In genomic region chr11:70668771-70669505, GRCm38 (mm10) we compare ENCODE assay signal across 8 mouse cellular contexts. TPM values are rescaled to one million over a fixed set of nuclear protein-coding genes. Genes with fewer than 3 reads are reported as not detected.
DNase-seq lines count a peak whose midpoint lies in the region; ATAC-seq and TF ChIP-seq lines count a peak whose summit lies in the region.

Gene Spag7, minus strand, starts transcription at chr11:70669416.

- no peaks in the 10 kb centered on the region for H3K27me3 ChIP-seq in forebrain, embryonic 10.5 days (ENCODE audit: poor library complexity, severe bottlenecking)
- no peaks in the 10 kb centered on the region for H3K27me3 ChIP-seq in heart, embryonic 15.5 days
- H3K27me3 ChIP-seq in liver, embryonic 14.5 days (ENCODE audit: control insufficient read depth, insufficient read depth, low read length) = no peaks in the 10 kb centered on the region
- H3K27me3 ChIP-seq in neural tube, embryonic 11.5 days (ENCODE audit: control insufficient read depth, insufficient read depth, low read length) = no peaks in the 10 kb centered on the region
- H3K27me3 ChIP-seq in stomach, postnatal 0 days (ENCODE audit: control insufficient read depth, insufficient read depth, low read length) = no peaks in the 10 kb centered on the region

- ATAC-seq in heart, embryonic 15.5 days (replicated peaks; ENCODE audit: insufficient number of reproducible peaks, insufficient read depth, low FRiP score, low read depth) = peak; percentile 94
- ATAC-seq in liver, embryonic 14.5 days (ENCODE audit: insufficient read depth) = peak; percentile 90
- ATAC-seq in neural tube, embryonic 11.5 days (ENCODE audit: insufficient read depth, low FRiP score, low TSS enrichment) = peak; percentile 95
- ATAC-seq in stomach, postnatal 0 days (ENCODE audit: low FRiP score, low TSS enrichment) = peak; percentile 96

- H3K9me3 ChIP-seq in forebrain, embryonic 10.5 days = no peaks in the 10 kb centered on the region
- H3K9me3 ChIP-seq in heart, embryonic 15.5 days (replicated peaks) = no peaks in the 10 kb centered on the region
- no peaks in the 10 kb centered on the region for H3K9me3 ChIP-seq in liver, embryonic 14.5 days (ENCODE audit: control insufficient read depth, low read length)
- no peaks in the 10 kb centered on the region for H3K9me3 ChIP-seq in neural tube, embryonic 11.5 days (ENCODE audit: control insufficient read depth, low read length)
- no peaks in the 10 kb centered on the region for H3K9me3 ChIP-seq in stomach, postnatal 0 days (ENCODE audit: control insufficient read depth, low read length)

- WGBS in forebrain, embryonic 10.5 days = under 1% methylated on average over 44 of the region's 44 CpGs
- under 1% methylated on average over 44 of the region's 44 CpGs for WGBS in heart, embryonic 15.5 days
- WGBS in liver, embryonic 14.5 days (ENCODE audit: insufficient replicate concordance) = under 1% methylated on average over 44 of the region's 44 CpGs
- WGBS in neural tube, embryonic 11.5 days = under 1% methylated on average over 44 of the region's 44 CpGs
- WGBS in stomach, postnatal 0 days = under 1% methylated on average over 43 of the region's 44 CpGs

- peak; percentile 57 for TF ChIP-seq EP300 in liver, embryonic 14.5 days (IDR thresholded peaks at IDR 0.05; ENCODE audit: low read depth)
- TF ChIP-seq EP300 in stomach, postnatal 0 days (optimal IDR thresholded peaks at IDR 0.05) = peak; percentile 77

- peaks cover 60% of the 10 kb centered on the region for H3K36me3 ChIP-seq in forebrain, embryonic 10.5 days (replicated peaks)
- peaks cover 26% of the 10 kb centered on the region for H3K36me3 ChIP-seq in heart, embryonic 15.5 days
- peaks cover 12% of the 10 kb centered on the region for H3K36me3 ChIP-seq in liver, embryonic 14.5 days (replicated peaks; ENCODE audit: control insufficient read depth, insufficient read depth, low read depth)
- H3K36me3 ChIP-seq in neural tube, embryonic 11.5 days (ENCODE audit: control insufficient read depth, insufficient read depth, low read length) = peaks cover 8% of the 10 kb centered on the region; the same call in 1 of the 2 replicates
- peaks cover 9% of the 10 kb centered on the region for H3K36me3 ChIP-seq in stomach, postnatal 0 days (ENCODE audit: control insufficient read depth, insufficient read depth, low read length)

- H3K4me2 ChIP-seq in heart, embryonic 15.5 days = peak within 1 kb of the TSS; percentile 88
- H3K4me2 ChIP-seq in liver, embryonic 14.5 days (ENCODE audit: low read depth) = peak within 1 kb of the TSS; percentile 91
- peak within 1 kb of the TSS; percentile 98 for H3K4me2 ChIP-seq in neural tube, embryonic 11.5 days (ENCODE audit: low read depth)
- H3K4me2 ChIP-seq in stomach, postnatal 0 days (replicated peaks; ENCODE audit: low read depth) = peak within 1 kb of the TSS; percentile 78

- DNase-seq in CD8-positive naive resting alpha-beta T cell, adult 2 months (ENCODE audit: low read depth in 2 of 2, low spot score in 2 of 2) = peak; percentile 89 to 95
- DNase-seq in c-Kit-positive CD71-negative TER-119-negative erythroid progenitor cells, embryonic 14.5 days (ENCODE audit: low read depth) = peak; percentile 97
- DNase-seq in forebrain, embryonic 10.5 days (ENCODE audit: extremely low spot score, low spot score) = peak; percentile 96
- DNase-seq in kidney, postnatal 25 days = peak; percentile 100
- peak; percentile 99 to 100 (median 100) for DNase-seq in liver, embryonic 14.5 days (ENCODE audit: low read depth in 3 of 3, low spot score in 3 of 3)
- peak; percentile 97 for DNase-seq in neural tube, embryonic 11.5 days (ENCODE audit: low spot score)
- DNase-seq in stomach, postnatal 0 days (ENCODE audit: low spot score) = peak; percentile 97

- H3K4me1 ChIP-seq in forebrain, embryonic 10.5 days = peaks cover 47% of the 10 kb centered on the region
- peaks cover 23% of the 10 kb centered on the region for H3K4me1 ChIP-seq in heart, embryonic 15.5 days (replicated peaks)
- H3K4me1 ChIP-seq in liver, embryonic 14.5 days (replicated peaks; ENCODE audit: control insufficient read depth in 2 of 2, insufficient read depth in 2 of 2, low read length in 1 of 2) = peaks cover 9 to 12% of the 10 kb centered on the region in 2 experiments
- H3K4me1 ChIP-seq in neural tube, embryonic 11.5 days (ENCODE audit: control insufficient read depth, insufficient read depth, low read length) = peaks cover 8% of the 10 kb centered on the region; the same call in 1 of the 2 replicates
- H3K4me1 ChIP-seq in stomach, postnatal 0 days (replicated peaks; ENCODE audit: control insufficient read depth, insufficient read depth) = 0 out of 2 replicates have a peak, but pooled peaks cover 4% of the 10 kb centered on the region

- peak within 1 kb of the TSS; percentile 72 for H3K4me3 ChIP-seq in forebrain, embryonic 10.5 days
- peak within 1 kb of the TSS; percentile 61 for H3K4me3 ChIP-seq in heart, embryonic 15.5 days
- peak within 1 kb of the TSS; percentile 79 to 93 for H3K4me3 ChIP-seq in liver, embryonic 14.5 days (ENCODE audit: insufficient read depth in 1 of 2, low read depth in 2 of 2, low read length in 2 of 2)
- H3K4me3 ChIP-seq in neural tube, embryonic 11.5 days (ENCODE audit: low read depth, low read length) = peak within 1 kb of the TSS; percentile 60
- H3K4me3 ChIP-seq in stomach, postnatal 0 days (ENCODE audit: low read depth, low read length) = peak within 1 kb of the TSS; percentile 65

- peak within 1 kb of the TSS; percentile 77 for H3K9ac ChIP-seq in heart, embryonic 15.5 days
- H3K9ac ChIP-seq in liver, embryonic 14.5 days (replicated peaks) = peak within 1 kb of the TSS; percentile 81
- H3K9ac ChIP-seq in neural tube, embryonic 11.5 days (ENCODE audit: low read length) = peak within 1 kb of the TSS; percentile 74
- peak within 1 kb of the TSS; percentile 67 for H3K9ac ChIP-seq in stomach, postnatal 0 days (ENCODE audit: low read length)

- peak within 1 kb of the TSS; percentile 96 for H3K27ac ChIP-seq in forebrain, embryonic 10.5 days
- H3K27ac ChIP-seq in heart, embryonic 15.5 days = peak within 1 kb of the TSS; percentile 97
- peak within 1 kb of the TSS; percentile 89 for H3K27ac ChIP-seq in liver, embryonic 14.5 days
- H3K27ac ChIP-seq in neural tube, embryonic 11.5 days (ENCODE audit: low read depth, low read length) = peak within 1 kb of the TSS; percentile 93
- H3K27ac ChIP-seq in stomach, postnatal 0 days (replicated peaks) = peak within 1 kb of the TSS; percentile 96

- TF ChIP-seq CTCF in liver, embryonic 14.5 days (IDR thresholded peaks at IDR 0.05; ENCODE audit: low read depth) = no peak; the same call in 1 of the 2 replicates
- TF ChIP-seq CTCF in stomach, postnatal 0 days (IDR thresholded peaks at IDR 0.05; ENCODE audit: low read depth) = no peak; the same call in 1 of the 2 replicates

RNA-seq across cellular contexts. Expression of gene Spag7, which starts in this region (rescaled TPM):
- 176 and 181 TPM in 2 replicates for polyA plus RNA-seq in forebrain, embryonic 10.5 days (2016; fragmentation: Nextera tagmentation; extraction: Ambion mirVana)
- 168 and 186 TPM in 2 replicates for polyA plus RNA-seq in heart, embryonic 15.5 days (2015; fragmentation: Nextera tagmentation; extraction: Ambion mirVana)
- 24.6 and 42.0 TPM in 2 replicates for polyA plus RNA-seq in liver, embryonic 14.5 days (2012; rRNA removed)
- 27.4 and 29.6 TPM in 2 replicates for polyA plus RNA-seq in liver, embryonic 14.5 days (2014; fragmentation: Nextera tagmentation; extraction: Ambion mirVana)
- 146 and 152 TPM in 2 replicates for polyA plus RNA-seq in neural tube, embryonic 11.5 days (2014; fragmentation: Nextera tagmentation; extraction: Ambion mirVana)
- 77.7 and 79.4 TPM in 2 replicates for polyA plus RNA-seq in stomach, postnatal 0 days (2015; fragmentation: Nextera tagmentation; extraction: Ambion mirVana)

Comparison
In these comparisons a context has a peak if more than half of its experiments do, and no peak if none do; other contexts are left out.
1. Peak in every context shown above with its lines: DNase-seq, ATAC-seq, H3K4me3 ChIP-seq and H3K27ac ChIP-seq.